Mouse (Mus musculus) gastrocnemius, postnatal 25 days (tissue): ENCODE measurements around the gene Eps8l1. TPM values are rescaled to one million over a fixed set of nuclear protein-coding genes. Genes with fewer than 3 reads are reported as not detected.

Experiments
- DNase-seq: peaks from one replicate; pipeline ENCODE4 v3.0.0; 2022
- total RNA-seq, 2 experiments: library from RNA; stranded (reverse); gene quantifications; 1 replicate in 1 of 2; 2 replicates in 1 of 2; pipeline ENCODE4 v1.2.3; 2021

The Eps8l1 gene
- total RNA-seq, 2 experiments from 2014 or later: 1.5 to 2.2 TPM

GRCm38 (mm10) chr7:4478021-4478795 is 17.7 kb downstream of the Eps8l1 start:
- peak; percentile 81 for DNase-seq

- DNase-seq: no peak
Measured at GRCm38 (mm10) chr7:4478796-4479291, 18.4 kb downstream of the Eps8l1 start.

DNA sequence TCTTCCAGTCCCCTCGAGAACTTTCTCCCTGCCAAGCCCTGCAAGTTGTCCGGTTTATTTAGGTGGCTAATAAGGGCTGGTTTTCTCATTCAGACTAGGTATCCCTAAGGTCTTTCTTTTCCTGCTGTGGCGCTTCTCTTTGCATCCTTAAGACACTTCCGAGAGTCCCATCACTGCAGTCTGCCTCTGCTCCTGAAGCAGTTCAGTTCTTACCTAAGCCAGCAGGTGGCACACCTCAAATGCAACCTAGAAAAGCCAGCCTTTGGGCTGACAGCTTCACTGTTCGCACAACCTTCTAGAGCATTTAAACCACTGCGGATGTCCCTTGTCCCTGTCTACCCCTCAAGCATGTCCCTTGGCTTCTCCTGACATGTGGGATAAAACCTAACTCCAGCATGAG is 19.2 kb downstream of the Eps8l1 start:
- no peak for DNase-seq

GRCm38 (mm10) chr7:4482281-4482680 is 21.8 kb downstream of the Eps8l1 start:
- no peak for DNase-seq

DNA sequence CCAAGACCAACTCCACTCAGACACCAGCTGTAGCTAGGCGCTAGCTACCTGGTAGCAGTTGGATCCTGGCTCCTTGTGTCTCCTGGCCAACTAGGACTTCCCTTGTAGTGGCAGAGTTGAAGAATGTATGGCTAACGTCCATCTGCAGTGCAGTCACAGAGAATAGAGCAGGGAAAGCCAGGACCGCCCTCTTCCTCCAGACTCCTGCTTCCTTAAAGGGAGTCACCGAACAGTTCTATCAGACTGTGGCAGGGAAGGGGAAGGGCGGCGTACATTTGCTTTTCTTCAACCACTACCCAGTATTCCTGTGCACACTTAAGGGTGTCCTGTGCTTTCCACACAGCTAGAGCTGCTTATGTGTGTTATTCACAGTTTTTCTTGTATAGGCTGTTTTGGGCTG is 30.8 kb downstream of the Eps8l1 start:
- no peak for DNase-seq

DNA sequence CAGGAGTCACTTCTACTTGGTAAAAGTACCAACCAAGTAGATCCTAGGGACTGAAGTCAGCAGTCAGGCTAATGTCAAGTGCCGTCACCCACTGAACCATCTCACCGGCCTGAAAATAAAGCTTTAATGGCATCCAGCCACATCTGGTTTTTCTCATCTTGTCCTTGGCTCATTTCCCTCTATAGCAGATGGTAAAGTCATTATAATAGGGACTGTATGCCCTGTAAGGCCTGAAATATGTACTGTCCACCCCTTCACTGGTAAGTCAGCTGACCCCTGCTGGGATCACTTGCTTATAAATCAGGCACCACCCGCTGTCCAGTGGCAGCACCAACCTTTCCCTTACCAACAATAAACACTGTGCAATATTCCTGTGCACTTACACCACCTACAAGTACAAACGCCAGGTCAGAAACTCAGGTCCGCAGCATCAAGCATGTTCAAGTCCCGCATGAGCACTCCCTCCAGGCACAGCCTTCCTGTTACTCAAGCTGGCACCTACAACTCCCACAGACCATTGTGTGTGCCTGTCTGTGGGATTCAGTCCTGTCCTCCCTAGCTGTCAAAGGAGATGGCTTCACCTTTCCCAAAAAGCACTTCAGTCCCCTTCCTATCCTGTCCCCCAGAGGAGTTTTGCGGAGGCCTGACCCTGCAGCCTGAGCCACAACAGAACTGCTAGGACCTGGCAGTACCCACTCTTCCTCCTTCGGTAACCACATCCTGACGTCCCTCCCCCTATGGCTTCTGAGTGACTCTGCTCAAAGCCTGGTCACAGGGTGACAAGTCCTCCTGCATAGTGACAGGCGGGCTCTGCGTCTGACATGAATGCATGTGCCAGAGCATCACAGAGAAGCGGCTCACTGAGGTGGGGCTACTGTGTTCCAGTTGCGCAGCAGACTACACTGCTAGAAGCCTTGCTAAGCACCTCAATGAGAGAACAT is 32.1 kb downstream of the Eps8l1 start:
- DNase-seq: no peak

- DNase-seq: no peak
Measured at GRCm38 (mm10) chr7:4493991-4494390, 33.5 kb downstream of the Eps8l1 start.

DNA sequence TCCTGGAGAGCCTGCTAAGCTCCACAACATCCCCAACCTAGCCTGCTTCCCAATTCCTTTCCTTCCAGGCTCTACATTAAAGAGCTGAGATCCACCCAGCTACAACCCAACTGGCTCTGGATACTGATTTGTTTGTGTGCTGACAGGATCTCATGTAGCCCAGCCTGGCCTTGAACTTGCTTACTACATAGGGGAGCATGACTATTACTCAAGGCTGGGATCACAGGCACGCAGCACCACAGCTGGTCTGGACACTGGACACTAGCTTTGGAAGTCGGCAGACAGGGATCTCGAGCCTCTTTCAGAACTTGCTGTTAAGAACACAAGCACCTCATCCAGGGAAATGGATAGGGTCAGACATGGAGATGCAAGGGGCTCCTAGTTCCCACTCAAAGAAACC is 36.0 kb downstream of the Eps8l1 start:
- DNase-seq: no peak

GRCm38 (mm10) chr7:4497271-4497903 is 36.9 kb downstream of the Eps8l1 start:
- DNase-seq: no peak

- peak; percentile 74 for DNase-seq
Measured at GRCm38 (mm10) chr7:4498251-4498650, 37.8 kb downstream of the Eps8l1 start.

GRCm38 (mm10) chr7:4499034-4499433 is 38.6 kb downstream of the Eps8l1 start:
- DNase-seq: no peak

DNA sequence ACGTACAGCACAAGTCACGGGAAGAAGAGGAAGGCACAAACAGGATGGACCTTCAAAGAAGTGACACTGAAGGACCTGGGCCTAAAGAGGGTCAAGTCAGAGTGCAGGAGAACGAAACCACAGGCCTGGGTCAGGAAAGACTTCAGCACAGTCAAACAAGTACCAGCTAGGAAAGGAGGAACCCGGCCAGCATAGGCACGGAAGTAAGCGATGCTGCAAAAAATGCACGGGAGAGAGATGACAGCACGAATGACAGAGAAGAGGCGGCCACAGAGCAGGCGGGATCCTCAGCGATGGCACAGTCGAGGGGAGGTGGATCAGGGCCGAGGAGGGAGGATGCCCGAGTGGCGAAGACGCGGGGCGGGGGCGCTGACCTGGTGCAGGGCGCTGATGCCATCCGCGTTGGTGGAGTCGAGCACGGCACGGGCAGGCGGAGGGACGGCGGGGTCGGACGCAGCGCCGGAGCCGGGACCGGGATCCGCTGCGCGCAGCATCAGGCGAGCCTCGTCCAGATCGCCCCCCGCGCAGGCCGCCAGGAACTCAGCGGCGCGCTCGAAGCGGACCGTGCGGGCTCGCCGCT is 40.5 kb downstream of the Eps8l1 start:
- no peak for DNase-seq

- DNase-seq: peak; percentile 94
Measured at GRCm38 (mm10) chr7:4501558-4502397, 41.3 kb downstream of the Eps8l1 start, which contains the start of gene Ppp1r12c. Gene Ppp1r12c, minus strand, starts transcription at chr7:4501680.

- DNase-seq: peak; percentile 40
Measured at GRCm38 (mm10) chr7:4502421-4503090, 42.1 kb downstream of the Eps8l1 start.

- no peak for DNase-seq
Measured at GRCm38 (mm10) chr7:4503100-4503499, 42.6 kb downstream of the Eps8l1 start.

DNA sequence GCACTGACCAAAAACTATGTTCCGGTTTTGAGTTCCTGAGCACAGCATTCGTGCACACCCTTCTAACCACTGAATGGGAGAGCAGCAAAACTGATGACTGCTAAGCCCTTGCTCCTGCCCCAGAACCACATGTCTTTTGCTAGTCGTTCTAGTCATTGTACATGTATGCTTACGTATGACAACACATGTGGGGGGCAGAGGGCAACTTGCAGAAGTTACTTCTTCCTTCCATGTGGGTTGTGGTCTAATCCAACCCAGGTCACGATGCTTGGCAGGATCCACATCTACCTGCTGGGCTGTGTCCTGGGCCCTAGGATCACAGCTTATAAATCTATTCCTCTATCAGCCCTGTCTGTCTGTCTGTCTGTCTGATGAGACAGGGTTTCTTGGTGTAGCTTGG is 43.4 kb downstream of the Eps8l1 start:
- DNase-seq: no peak

DNA sequence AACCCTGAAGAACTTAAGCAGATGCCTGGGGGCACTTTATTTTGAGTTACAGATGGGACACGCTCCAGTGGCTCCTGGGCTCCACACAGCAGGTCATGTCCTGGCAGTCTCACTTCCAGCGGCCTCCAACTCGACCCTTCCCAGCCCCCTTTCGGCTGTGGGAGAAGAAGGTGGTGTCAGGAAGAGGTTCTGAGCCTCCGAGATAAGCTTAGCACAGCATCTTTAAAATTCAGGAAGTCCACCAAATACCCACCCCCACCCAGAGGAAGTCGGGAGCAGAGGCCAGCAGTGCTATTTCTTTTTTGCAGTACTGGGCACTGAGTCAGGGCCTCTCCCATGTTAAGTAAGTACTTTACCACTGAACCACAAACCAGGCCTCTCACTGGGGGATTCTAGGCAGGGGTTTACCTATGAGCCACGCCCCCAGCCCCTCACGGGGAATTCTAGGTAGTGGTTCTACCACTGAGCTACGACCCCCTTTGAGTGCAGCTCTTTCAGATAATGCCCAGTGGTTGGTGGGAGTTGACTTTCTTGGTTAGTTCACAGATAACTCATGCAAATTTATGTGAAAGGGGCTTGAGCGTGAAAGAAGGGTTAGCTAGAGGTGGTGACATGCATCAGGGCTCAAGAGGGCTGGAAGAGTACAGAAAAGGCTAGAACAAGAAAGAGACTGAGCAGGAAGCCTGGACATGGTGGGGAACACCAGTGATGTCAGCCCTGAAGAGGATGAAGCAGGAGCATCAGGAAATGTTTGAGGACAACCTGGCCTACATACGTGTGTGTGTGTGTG is 44.4 kb downstream of the Eps8l1 start:
- DNase-seq: no peak

DNA sequence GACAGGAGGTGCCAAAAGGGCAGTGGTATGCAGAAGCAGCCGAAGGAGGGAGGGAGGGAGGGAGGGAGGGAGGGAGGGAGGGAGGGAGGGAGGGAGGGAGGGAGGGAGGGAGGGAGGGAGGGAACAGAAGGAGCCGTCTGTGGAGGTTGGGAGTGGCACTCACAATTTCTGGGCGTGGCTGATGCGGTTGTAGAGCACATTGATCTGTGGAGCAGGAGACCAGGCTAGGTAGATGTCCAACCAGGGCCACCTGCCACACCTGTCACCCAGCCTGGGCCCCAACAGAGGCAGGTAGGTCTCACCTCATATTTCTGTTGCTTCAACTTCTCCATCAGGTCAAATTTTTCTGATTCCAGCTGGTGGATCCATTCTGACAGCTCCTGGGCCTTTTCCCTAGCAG is 46.7 kb downstream of the Eps8l1 start:
- DNase-seq: no peak

DNA sequence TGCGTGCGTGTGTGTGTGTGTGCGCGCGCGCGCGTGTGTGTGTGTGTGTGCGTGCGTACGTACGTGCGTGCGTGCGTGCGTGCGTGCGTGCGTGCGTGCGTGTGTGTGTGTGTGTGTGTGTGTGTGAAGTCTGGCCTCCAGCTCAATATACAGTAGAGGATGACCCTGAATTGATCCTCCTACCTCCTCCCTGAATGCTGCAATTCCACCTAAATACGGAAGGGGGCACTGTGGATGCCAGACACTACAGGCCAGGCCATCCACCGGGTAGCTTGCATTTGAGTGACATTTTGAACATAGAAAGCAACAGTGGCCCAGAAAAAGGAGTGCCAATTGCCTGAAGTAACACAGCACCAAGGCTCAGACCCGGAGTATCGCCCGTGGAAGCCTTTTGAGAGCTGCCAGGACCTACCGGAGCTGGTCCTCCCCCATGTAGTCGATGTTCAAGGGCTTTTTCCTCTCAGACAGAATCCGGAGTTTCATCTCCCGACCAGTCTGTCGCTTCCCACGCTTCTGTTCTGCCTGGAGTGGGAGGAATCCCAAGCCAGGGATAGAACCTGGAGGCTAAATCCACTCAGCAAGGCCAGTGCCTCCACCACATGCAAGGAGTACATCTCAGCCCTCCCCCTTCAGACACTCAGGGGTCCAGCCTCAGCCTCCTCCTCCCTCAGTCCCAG is 47.7 kb downstream of the Eps8l1 start:
- DNase-seq: no peak
